Mouse (Mus musculus): Measurements from ENCODE around the gene Shc1.

Shc1 gene

DNA sequence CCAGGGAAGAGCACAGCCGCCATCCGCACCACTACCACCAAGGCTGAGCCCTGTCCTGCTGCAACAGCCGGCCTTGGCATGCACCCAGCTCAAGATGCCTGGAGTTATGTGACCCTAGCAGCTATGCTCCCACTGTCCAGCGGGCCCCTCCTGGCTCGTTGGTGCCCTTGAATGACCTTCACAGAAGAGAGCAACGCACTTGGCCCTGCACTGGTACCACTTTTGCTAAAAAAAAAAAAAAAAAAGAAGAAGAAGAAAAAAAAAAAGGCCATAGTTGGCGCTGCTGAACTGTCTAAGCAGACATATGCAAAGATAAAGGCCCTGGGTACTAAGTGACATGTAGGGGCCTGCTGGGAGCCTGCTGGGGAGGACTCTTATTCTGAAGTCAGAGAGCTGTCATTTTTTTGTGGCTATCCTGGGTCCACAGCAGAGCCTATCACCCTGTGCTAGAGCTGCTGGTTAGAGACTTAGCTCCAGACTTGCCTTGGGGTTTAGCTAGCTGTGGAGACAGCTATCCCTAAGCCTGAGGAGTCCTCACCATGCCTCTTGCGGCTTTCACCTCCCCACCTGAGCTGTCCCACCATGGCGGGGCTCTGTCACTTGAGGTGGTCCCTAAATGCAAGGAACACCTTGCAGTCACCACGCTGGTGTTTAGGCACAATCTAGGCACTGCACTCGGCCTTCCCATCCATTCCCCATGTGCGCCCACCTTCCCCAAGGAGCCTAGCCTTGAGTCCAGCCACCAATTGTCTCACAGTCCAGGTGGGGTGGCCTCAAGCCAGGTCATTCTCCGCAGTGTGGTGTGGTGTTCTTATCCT, 30.7 kb downstream of the Shc1 start:
- no peak for DNase-seq (ENCODE audit: low read depth in 1 of 2, low spot score in 2 of 2)

- peak in 1 of 2 experiments; percentile 54 for DNase-seq (ENCODE audit: low read depth in 1 of 2, low spot score in 2 of 2)
Measured at GRCm38 (mm10) chr3:89449541-89449940, 31.3 kb downstream of the Shc1 start.

DNA sequence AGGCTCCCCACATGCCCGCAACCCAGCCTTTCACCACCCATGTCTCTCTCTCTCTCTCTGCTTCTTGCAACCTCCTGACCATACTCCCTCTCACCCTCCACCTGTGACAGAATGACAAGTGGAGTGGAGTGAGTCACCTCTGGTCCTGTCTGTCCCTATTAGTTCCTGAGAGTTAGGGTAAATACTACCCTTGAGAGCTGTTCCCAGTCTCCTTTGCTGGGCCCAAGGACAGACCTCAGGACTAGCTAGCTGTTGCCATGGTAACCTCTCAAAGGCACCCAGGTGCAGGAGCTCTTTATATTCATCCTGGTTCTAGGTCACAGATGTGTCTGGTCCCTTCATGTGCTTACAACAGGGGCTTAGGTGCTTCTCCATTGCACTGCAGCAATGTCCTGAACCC, 33.7 kb downstream of the Shc1 start:
- DNase-seq (ENCODE audit: low read depth in 1 of 2, low spot score in 2 of 2), result no peak

DNA sequence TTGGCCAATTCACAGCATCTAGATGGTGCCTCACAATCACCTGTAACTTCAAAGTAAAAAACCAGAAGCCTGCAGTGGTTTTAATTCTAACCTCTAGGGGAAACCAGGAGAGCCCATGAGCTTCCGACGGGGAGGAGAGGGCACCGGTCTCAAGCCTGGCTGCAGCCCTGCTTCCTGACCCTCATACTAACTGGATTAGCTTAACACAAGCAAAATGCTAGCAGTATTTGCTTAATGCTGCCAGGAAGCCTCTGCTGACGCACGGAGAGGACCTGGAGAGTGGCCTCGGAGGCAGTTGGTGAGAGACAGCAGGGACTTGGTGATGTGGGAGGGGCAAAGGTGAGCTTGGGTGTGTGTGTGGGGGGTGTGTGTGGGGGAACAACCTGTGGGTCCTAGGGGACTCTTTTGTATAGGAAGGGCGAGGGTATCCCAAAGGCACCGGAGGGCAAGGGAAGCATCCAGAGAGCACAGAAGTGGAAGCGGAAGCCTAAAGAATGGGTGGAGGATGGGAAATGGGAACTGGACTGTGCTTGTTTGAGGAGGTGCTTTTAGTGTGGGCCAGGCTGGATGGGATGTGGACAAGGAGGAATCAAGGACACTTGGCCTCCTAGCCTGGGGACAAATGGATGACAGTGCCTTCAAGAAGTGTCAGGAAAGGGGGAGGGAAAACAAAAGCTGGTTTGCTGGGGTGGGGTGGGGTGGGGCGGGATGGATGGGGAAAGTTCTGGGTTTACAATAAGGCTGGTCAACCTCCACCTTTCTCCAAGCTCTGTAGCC, 36.3 kb downstream of the Shc1 start, which contains the start of gene Pmvk:
Gene Pmvk, plus strand, starts transcription at position 141 of the 777 bp plus-strand sequence.
- no peak for DNase-seq (ENCODE audit: low read depth in 1 of 2, low spot score in 2 of 2)

GRCm38 (mm10) chr3:89455786-89456285, 37.6 kb downstream of the Shc1 start:
- DNase-seq (ENCODE audit: low read depth in 1 of 2, low spot score in 2 of 2), result no peak

DNA sequence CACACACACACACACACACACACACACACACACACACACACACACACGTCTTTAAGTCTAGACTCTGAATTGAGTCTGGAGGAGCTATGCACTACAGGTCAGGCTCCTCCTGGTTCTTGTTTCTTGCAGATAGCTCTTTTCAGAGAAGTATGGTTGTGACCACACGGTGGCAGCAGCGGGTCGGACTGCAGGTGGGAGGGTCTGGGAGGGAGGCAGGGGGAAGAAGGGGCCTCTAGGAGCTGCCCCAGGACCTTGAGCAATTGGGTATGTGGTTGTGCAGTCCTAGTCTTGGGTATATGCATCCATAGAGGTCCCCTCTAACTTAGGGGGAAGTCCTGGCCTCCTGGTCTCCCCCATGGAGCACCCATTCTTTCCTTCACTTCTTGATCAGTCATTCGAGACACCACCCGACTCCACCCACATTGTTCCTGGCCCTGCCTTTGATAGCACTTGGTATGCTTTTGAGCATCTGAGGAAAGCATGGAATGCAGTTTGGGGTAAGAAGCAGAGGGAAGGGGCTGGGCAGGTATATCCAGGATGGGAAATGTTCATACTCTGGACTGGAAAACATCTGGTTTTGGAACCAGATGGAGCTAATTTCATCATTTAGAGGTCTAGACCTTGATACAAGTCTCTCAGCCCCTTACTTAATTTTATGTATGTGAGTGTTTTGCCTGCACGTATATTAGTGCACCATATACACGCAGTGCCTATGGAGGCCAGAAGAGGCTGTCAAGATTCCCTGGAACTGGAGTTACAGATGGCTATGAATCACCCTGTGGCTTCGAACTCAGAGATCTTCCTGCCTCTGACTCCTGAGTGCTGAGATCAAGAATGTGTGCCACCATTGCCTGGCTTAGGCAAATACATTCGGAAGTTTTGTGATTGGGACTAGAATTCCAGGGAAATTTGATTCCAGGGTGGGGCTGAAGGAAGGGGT, 38.8 kb downstream of the Shc1 start:
- DNase-seq (ENCODE audit: low read depth in 1 of 2, low spot score in 2 of 2), result peak; percentile 43 to 61

DNA sequence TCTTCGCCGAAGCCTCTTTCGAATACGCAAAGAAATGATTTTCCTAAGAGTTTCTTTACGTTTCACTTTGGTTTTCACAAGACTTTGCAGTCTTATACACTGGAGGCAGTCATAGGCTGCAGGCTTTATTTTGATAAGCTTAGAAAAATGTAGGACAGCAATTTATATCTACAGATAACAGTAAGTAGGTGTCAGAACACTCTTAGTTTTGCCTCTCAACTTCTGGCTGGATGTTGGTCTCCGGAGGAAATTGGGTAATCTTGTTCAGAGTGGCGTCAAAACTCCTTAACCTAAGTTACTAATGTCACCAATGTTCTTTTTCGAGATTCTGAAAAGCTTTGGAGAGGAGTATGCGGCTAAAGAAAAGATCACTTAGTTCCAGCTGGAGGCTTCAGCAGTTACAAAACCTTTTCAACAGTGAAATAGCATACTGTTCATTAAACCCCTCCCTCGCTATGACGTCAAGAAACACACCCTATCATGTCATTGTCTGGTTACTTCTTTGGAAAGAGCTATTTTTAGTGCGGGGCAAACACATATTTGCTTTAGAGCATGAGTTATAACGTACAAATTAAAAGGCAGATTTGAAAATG, 40.2 kb downstream of the Shc1 start:
- DNase-seq (ENCODE audit: low read depth in 1 of 2, low spot score in 2 of 2), result no peak

- peak; percentile 75 to 87 for DNase-seq (ENCODE audit: low read depth in 1 of 2, low spot score in 2 of 2)
Measured at GRCm38 (mm10) chr3:89458965-89459807, 40.9 kb downstream of the Shc1 start.

DNA sequence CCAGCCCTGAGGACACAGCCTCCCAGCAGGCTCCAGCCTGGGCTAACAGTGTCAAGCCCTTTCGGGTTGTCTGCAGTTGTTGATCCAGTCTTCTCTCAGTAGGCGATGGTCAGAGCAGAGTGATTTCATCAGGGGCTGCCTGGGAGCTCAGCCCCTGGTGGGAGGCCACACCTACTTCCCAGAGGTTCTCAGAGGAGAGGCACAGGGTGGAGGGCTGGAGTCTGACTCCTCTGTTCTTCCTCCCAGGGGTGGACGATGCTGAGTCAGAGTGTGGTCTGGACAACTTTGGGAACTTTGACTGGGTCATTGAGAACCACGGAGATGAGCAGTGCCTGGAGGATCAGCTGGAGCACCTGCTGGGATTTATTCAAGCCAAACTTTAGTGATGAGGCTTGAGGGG, 50.0 kb downstream of the Shc1 start:
- no peak for DNase-seq (ENCODE audit: low read depth in 1 of 2, low spot score in 2 of 2)

DNA sequence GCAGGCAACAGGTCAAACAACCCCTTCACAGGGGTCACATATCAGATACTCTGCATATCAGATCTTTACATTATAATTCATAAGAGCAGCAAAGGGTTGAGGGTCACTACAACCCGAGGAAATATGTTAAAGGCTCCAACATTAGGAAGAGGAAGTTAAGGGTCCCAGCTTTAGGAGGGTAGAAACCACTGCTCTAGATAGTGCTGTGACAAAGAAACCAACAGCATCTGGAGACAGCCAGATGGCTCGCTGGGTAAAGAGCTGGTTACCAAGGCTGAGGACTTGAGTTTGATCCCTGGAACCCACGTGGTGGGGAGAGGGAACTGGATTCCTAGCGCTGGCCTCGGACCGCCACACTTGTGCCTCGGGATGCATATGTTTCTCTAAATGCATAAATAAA, 54.0 kb downstream of the Shc1 start:
- no peak for DNase-seq (ENCODE audit: low read depth in 1 of 2, low spot score in 2 of 2)

- no peak for DNase-seq (ENCODE audit: low read depth in 1 of 2, low spot score in 2 of 2)
Measured at GRCm38 (mm10) chr3:89473838-89474237, 55.6 kb downstream of the Shc1 start.

DNA sequence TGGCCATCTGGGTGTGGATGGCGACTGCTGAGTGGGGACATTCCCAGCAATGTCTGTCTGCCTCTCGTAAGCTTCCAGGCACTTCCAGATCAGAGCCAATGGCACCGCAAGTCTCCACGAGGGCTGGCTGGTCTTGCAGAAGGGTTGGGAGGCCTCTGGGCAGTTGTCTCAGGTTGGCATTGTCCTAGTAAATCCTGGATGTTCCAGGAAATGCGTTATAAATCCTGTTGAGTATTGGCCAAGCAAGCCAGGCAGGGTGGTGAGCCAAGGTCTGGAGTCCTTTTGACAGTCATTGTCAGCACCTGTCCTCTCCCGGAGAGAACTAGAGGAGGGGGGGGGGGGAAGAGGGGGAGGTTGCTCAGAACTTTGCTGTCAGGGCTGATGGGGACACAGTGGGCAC, 60.8 kb downstream of the Shc1 start:
- DNase-seq (ENCODE audit: low read depth in 1 of 2, low spot score in 2 of 2), result no peak
